Mouse (Mus musculus) hindbrain, embryonic 15.5 days (tissue): ENCODE results near the gene Klhl12. TPM values are rescaled to one million over a fixed set of nuclear protein-coding genes. Genes with fewer than 3 reads are reported as not detected.
"Not testable (repeated sequence)": the region's sequence is repeated elsewhere in the genome, so short reads cannot be mapped to it uniquely, and the experiment has no call there.

Experiments used
- ATAC-seq: fragments of 200-750 bp; cut with Nextera tagmentation; 2 replicates; pipeline ENCODE4 v1.8.0; 2017; ENCODE audit warnings: low read depth, moderate number of reproducible peaks, moderate TSS enrichment; ENCODE audit not compliant: low FRiP score
- H3K27ac ChIP-seq: fragments of 300-500 bp; sonication (generic); replicated peaks from 2 replicates; pipeline ENCODE4 v1.5.1; 2015; ENCODE audit warnings: mild to moderate bottlenecking, inconsistent platforms
- H3K27me3 ChIP-seq: fragments of 300-500 bp; sonication (generic); 2 replicates; pipeline ENCODE4 v1.6.1; 2015; ENCODE audit warnings: control low read depth, inconsistent platforms
- H3K36me3 ChIP-seq: fragments of 300-500 bp; sonication (generic); 2 replicates; pipeline ENCODE4 v1.6.1; 2015; ENCODE audit warnings: control low read depth, inconsistent platforms
- H3K4me1 ChIP-seq: fragments of 300-500 bp; sonication (generic); replicated peaks from 2 replicates; pipeline ENCODE4 v1.6.1; 2015; ENCODE audit warnings: control low read depth, inconsistent platforms
- H3K4me2 ChIP-seq: fragments of 300-500 bp; sonication (generic); 2 replicates; pipeline ENCODE4 v1.6.1; 2015; ENCODE audit warnings: moderate library complexity, mild to moderate bottlenecking, inconsistent platforms
- H3K4me3 ChIP-seq: fragments of 300-500 bp; sonication (generic); 2 replicates; pipeline ENCODE4 v1.5.1; 2015; ENCODE audit warnings: mild to moderate bottlenecking, inconsistent platforms
- H3K9ac ChIP-seq: fragments of 300-500 bp; sonication (generic); 2 replicates; pipeline ENCODE4 v1.6.1; 2015; ENCODE audit warnings: inconsistent platforms
- H3K9me3 ChIP-seq: fragments of 300-500 bp; sonication (generic); 2 replicates; pipeline ENCODE4 v1.6.1; 2016; ENCODE audit warnings: control low read depth, inconsistent platforms
- WGBS: fragments of 180-500 bp; shearing (Covaris S2); methylation state at CpG from one replicate; pipeline ENCODE4 v1.1.7; 2015; 5-methylcytosine and 5-hydroxymethylcytosine counted together
- polyA plus RNA-seq: library from polyadenylated mRNA; unstranded; fragments of >200 nt; fragmentation: Nextera tagmentation; extraction: Ambion mirVana; gene quantifications from 2 replicates; pipeline ENCODE4 v1.2.1, GENCODE M21; 2015

Gene Klhl12
- polyA plus RNA-seq, 1 experiment from 2014 or later: 38.2 TPM

GRCm38 (mm10) chr1:134423911-134424310 lies 31.4 kb upstream of the Klhl12 start:
- H3K36me3 ChIP-seq: peaks cover 54% of the 10 kb centered on the region
- no peaks in the 10 kb centered on the region for H3K9me3 ChIP-seq
- H3K27ac ChIP-seq: no peak overlapping the region
- H3K4me2 ChIP-seq: no peak overlapping the region
- H3K27me3 ChIP-seq: no peaks in the 10 kb centered on the region
- H3K4me1 ChIP-seq: peaks cover 12% of the 10 kb centered on the region
- no peak overlapping the region for H3K9ac ChIP-seq
- ATAC-seq: no peak
- WGBS: 82% methylated on average over 10 of the region's 10 CpGs
- no peak overlapping the region for H3K4me3 ChIP-seq

DNA sequence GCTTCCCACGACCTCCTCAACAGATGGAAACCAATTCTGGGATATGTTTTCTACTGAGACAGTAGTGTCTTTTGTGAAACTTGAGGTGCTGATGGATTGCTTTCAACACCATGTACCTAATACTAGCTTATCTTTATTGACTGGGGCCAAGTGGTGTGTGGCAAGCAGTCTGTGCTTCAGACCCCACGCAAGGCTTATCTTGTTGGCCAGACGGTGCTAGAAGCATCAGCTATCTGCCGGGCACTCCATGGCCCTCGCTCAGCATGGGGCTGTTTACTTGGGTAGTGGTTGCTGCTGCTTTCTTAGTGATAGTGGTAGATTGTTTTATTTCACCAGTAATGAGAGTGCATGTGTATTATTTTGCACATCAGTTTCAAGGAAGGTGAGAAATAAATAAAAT lies 29.0 kb upstream of the Klhl12 start:
- WGBS: 93% methylated on average over 5 of the region's 5 CpGs
- Histone ChIP-seq H3K27me3 (no peaks in the 10 kb centered on the region), H3K9ac (no peak overlapping the region), H3K27ac (no peak overlapping the region), H3K36me3 (peaks cover 68% of the 10 kb centered on the region), H3K4me3 (no peak overlapping the region), H3K9me3 (no peaks in the 10 kb centered on the region), H3K4me1 (no peaks in the 10 kb centered on the region), H3K4me2 (no peak overlapping the region)
- no peak for ATAC-seq

GRCm38 (mm10) chr1:134433002-134433401 lies 22.3 kb upstream of the Klhl12 start:
- Histone ChIP-seq H3K4me3 (no peak overlapping the region), H3K4me2 (no peak overlapping the region), H3K27ac (no peak overlapping the region), H3K9me3 (no peaks in the 10 kb centered on the region), H3K27me3 (no peaks in the 10 kb centered on the region), H3K36me3 (peaks cover 42% of the 10 kb centered on the region), H3K9ac (no peak overlapping the region), H3K4me1 (no peaks in the 10 kb centered on the region)
- no peak for ATAC-seq
- 88% methylated on average over 10 of the region's 10 CpGs for WGBS

DNA sequence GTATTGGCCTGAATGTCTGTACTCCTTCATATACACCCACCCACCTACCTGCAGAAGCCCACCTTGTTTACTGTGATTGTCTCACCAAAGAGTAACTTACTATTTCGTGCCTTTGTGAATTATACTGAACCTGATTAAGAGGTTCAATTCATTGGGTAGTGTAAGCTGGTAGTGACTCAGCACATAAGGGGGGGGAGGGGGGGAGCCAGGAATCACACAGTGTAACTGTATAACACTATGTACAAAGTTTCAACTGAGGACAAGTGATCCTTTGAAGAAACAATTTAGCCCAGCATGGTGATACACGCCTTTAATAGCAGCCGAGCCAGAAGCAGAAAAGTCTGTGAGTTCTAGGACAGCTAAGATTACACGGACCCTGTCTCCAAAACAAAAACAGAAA lies 21.9 kb upstream of the Klhl12 start:
- H3K9me3 ChIP-seq: no peaks in the 10 kb centered on the region

GRCm38 (mm10) chr1:134435414-134435813 lies 19.9 kb upstream of the Klhl12 start:
- Histone ChIP-seq H3K4me2 (no peak overlapping the region), H3K36me3 (peaks cover 30% of the 10 kb centered on the region), H3K4me1 (no peaks in the 10 kb centered on the region), H3K27ac (no peak overlapping the region), H3K27me3 (no peaks in the 10 kb centered on the region), H3K9me3 (no peaks in the 10 kb centered on the region), H3K4me3 (no peak overlapping the region), H3K9ac (no peak overlapping the region)
- ATAC-seq: no peak
- WGBS: 31% methylated on average over 4 of the region's 4 CpGs

More for the DNA sequence above, 21.9 kb upstream of the Klhl12 start:
- Histone ChIP-seq H3K4me1 (no peaks in the 10 kb centered on the region), H3K27me3 (no peaks in the 10 kb centered on the region), H3K4me2 (no peak overlapping the region), H3K27ac (no peak overlapping the region), H3K4me3 (no peak overlapping the region), H3K9ac (no peak overlapping the region), H3K36me3 (peaks cover 38% of the 10 kb centered on the region)
- 93% methylated on average over 4 of the region's 4 CpGs for WGBS
- no peak for ATAC-seq

GRCm38 (mm10) chr1:134440437-134440836 lies 14.9 kb upstream of the Klhl12 start:
- Histone ChIP-seq H3K27me3 (no peaks in the 10 kb centered on the region), H3K4me2 (no peak overlapping the region), H3K9me3 (no peaks in the 10 kb centered on the region), H3K36me3 (no peaks in the 10 kb centered on the region), H3K27ac (no peak overlapping the region), H3K4me1 (no peaks in the 10 kb centered on the region), H3K4me3 (no peak overlapping the region), H3K9ac (no peak overlapping the region)
- WGBS: 97% methylated on average over 6 of the region's 6 CpGs
- no peak for ATAC-seq

DNA sequence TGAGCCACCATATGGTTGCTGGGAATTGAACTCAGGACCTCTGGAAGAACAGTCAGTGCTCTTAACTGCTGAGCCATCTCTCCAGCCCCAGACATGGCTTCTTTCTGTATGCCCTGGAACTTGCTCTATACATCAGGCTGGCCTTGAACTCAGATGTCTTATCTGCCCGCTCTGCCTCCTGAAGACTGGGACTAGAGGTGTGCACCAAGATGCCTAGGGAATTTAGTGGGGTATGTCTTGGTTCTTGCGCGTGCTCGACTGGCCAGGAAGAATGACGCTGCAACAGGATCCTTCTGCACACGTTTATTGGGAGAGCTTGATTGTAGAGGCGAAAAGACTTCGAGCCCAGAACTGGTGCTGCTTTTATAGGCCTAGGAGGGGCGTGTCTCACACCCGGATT lies 13.6 kb upstream of the Klhl12 start:
- H3K4me3 ChIP-seq, H3K4me1 ChIP-seq, H3K9me3 ChIP-seq, H3K4me2 ChIP-seq, H3K36me3 ChIP-seq, H3K27ac ChIP-seq, H3K27me3 ChIP-seq, H3K9ac ChIP-seq, ATAC-seq: not testable (repeated sequence)
- 93% methylated on average over 8 of the region's 10 CpGs for whole genome bisulfite sequencing

DNA sequence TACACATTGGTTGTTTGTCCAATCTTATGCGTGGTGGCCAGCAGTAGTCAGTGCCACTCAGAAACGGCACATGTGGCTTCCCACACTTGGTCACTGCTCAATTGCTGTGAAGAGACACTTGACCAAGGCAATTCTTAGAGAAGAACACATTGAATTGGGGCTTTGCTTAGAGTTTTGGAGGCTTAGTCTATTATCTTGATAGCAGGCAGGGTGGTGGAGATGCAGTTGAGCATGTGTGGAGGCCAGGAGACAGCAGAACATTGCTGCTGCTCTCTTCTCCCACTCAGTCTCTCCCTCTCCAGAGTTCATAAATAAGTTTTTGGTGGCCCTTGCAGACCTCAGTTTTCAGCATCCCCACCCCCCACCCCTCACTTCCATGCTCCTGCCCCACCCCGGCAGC lies 12.9 kb upstream of the Klhl12 start:
- Histone ChIP-seq H3K4me2 (no peak overlapping the region), H3K9me3 (no peaks in the 10 kb centered on the region), H3K9ac (no peak overlapping the region), H3K4me1 (no peaks in the 10 kb centered on the region), H3K27me3 (no peaks in the 10 kb centered on the region), H3K36me3 (no peaks in the 10 kb centered on the region), H3K27ac (no peak overlapping the region), H3K4me3 (no peak overlapping the region)
- 97% methylated on average over 3 of the region's 3 CpGs for WGBS
- ATAC-seq: no peak

DNA sequence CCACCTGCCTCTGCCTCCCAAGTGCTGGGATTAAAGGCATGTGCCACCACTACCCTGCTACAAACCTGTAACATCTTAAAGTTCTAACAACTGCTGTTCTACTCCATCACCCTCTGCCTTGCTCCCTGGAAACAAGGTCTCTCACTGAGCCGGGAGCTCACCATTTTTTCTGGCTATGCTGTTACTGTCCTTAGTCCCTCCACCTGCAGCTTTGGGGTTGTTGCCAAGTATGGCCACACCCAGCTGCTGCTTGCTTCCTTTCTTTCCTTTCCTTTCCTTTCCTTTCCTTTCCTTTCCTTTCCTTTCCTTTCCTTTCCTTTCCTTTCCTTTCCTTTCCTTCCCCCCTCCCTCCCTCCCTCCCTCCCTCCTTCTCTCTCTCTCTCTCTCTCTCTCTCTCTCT lies 12.0 kb upstream of the Klhl12 start:
- 69% methylated on average over 1 of the region's 1 CpGs for WGBS
- not testable (repeated sequence) for H3K9me3 ChIP-seq, H3K4me2 ChIP-seq, H3K27ac ChIP-seq, ATAC-seq, H3K4me1 ChIP-seq, H3K36me3 ChIP-seq, H3K9ac ChIP-seq, H3K4me3 ChIP-seq, H3K27me3 ChIP-seq

- no peaks in the 10 kb centered on the region for H3K4me1 ChIP-seq
- 93% methylated on average over 2 of the region's 2 CpGs for WGBS
- H3K4me2 ChIP-seq: no peak overlapping the region
- H3K27me3 ChIP-seq: no peaks in the 10 kb centered on the region
- no peak for ATAC-seq
- H3K27ac ChIP-seq: no peak overlapping the region
- no peak overlapping the region for H3K4me3 ChIP-seq
- H3K9me3 ChIP-seq: no peaks in the 10 kb centered on the region
- no peak overlapping the region for H3K9ac ChIP-seq
- H3K36me3 ChIP-seq: no peaks in the 10 kb centered on the region
These were observed 9.9 kb upstream of the Klhl12 start for GRCm38 (mm10) chr1:134445418-134445817.

DNA sequence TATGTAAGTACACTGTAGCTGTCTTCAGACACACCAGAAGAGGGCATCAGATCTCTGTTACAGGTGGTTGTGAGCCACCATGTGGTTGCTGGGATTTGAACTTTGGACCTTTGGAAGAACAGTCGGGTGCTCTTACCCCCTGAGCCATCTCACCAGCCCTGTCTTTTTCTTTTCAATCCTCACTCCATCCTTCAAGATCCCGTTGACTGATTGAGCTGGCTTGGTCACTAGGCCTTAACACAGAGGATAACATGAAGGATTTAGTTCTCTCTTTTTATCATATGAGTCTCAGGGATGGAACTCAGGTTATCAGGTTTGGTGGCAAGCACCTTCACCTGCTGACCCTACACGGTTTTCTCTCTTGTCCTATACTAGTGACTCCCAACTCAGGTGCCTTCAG lies 6.8 kb upstream of the Klhl12 start:
- not testable (repeated sequence) for H3K4me1 ChIP-seq, H3K27me3 ChIP-seq, H3K9ac ChIP-seq, H3K4me3 ChIP-seq, H3K9me3 ChIP-seq, H3K4me2 ChIP-seq, ATAC-seq, H3K36me3 ChIP-seq, H3K27ac ChIP-seq
- WGBS: 79% methylated on average over 3 of the region's 3 CpGs

DNA sequence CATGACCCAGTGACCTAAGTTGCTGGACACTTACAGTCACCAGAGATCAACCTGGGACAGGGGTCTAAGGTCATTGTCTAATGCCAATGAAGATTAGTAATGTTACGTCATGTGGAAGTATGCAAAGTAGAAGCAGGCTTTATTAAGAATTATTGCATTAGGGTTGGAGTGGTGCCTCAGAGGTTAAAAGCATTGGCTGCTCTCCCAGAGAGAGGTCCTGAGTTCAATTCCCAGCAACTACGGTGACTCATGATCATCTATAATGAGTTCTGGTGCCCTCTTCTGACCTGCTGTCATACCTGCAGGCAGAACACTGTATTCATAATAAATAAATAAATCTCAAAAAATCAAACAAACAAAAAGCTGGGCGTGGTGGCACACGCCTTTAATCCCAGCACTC lies 5.1 kb upstream of the Klhl12 start:
- H3K9me3 ChIP-seq: no peaks in the 10 kb centered on the region
- 90% methylated on average over 4 of the region's 4 CpGs for WGBS
- no peak for ATAC-seq
- no peak overlapping the region for H3K4me2 ChIP-seq
- peaks cover 7% of the 10 kb centered on the region; the same call in 1 of the 2 replicates for H3K4me1 ChIP-seq
- no peak overlapping the region for H3K9ac ChIP-seq
- no peaks in the 10 kb centered on the region for H3K36me3 ChIP-seq
- no peaks in the 10 kb centered on the region for H3K27me3 ChIP-seq
- no peak overlapping the region for H3K27ac ChIP-seq
- no peak overlapping the region for H3K4me3 ChIP-seq

DNA sequence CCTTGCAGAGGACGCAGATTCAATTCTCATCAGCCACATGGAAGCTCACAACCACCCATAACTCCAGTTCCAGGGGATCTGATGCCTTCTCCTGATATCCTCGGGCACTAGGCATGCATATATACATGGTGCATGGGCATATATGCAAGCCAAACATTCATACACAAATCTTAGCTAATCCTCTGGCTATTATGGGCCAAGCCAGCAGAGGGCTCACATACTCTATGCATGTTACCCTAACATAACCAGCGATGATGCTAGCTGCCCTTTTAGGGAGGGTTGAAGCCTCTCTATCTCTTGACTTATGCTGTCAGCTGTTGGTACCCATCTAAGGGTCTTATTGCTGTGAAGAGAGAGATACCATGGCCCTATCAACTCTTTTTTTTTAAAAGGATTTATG lies 4.3 kb upstream of the Klhl12 start:
- Histone ChIP-seq H3K27me3 (no peaks in the 10 kb centered on the region), H3K4me3 (no peak overlapping the region), H3K27ac (no peak overlapping the region), H3K9me3 (no peaks in the 10 kb centered on the region), H3K4me2 (no peak overlapping the region), H3K9ac (no peak overlapping the region), H3K36me3 (no peaks in the 10 kb centered on the region), H3K4me1 (peaks cover 9% of the 10 kb centered on the region)
- ATAC-seq: no peak
- 47% methylated on average over 3 of the region's 3 CpGs for WGBS
